Mouse (Mus musculus): ENCODE results near the gene Atf7ip.

- TF ChIP-seq CTCF (IDR thresholded peaks at IDR 0.05; ENCODE audit: borderline replicate concordance, insufficient read depth, low read length) (no peak), POLR2A (IDR thresholded peaks at IDR 0.05; ENCODE audit: low read depth, low read length) (no peak)
Measured at GRCm38 (mm10) chr6:136519254-136519653, 13.3 kb downstream of the Atf7ip start.
